Mouse (Mus musculus) CD4-positive, CD25-positive, alpha-beta regulatory T cell, adult 2 months (primary cell): ENCODE measurements around the gene Cntf.

Experiments used
- DNase-seq: peaks from one replicate; pipeline ENCODE4 v3.0.0-alpha.2; 2012; ENCODE audit warnings: low read depth, low spot score

The Cntf gene

DNA sequence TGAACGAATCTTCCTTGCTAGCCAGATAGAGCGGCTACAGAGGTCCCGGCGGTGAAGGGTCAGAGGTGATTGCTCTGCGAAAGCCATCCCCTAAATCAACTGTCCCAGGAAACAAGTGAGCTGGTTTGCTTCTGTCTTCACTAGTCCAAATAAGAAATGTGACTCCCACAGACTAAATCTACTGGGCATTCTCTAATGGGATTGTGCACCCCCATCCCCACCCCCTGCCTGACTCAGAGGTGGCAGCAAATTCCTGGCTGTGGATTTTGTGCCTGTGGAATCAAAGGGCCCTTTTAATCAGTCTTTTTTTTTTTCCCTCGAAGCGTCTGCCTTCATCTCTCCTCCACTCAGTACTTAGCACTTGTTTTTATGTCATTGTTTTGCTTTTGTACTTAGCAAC, at the start of gene Cntf:
Gene Cntf, minus strand, starts transcription at position 325 of the 400 bp plus-strand sequence.
- DNase-seq, result no peak

DNA sequence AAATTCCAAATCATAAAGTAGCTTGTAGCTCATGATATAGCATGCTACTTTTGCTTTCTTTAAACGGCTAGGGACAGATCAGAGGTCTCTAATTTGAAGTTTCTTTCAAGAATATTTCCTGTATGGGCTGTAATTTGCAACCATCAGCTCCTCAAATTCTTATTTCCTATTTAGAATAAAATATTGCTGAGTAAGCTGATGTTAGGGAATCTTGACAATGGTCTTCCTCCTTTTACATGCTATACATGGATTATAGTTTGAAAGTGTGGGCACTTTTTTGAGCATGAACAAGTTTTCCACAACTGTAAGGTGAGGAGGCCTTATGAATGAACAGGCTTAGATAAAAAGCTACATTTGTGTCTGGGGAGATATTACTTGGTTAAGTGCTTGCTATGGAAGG, 48.5 kb upstream of the Cntf start:
- DNase-seq, result no peak

DNA sequence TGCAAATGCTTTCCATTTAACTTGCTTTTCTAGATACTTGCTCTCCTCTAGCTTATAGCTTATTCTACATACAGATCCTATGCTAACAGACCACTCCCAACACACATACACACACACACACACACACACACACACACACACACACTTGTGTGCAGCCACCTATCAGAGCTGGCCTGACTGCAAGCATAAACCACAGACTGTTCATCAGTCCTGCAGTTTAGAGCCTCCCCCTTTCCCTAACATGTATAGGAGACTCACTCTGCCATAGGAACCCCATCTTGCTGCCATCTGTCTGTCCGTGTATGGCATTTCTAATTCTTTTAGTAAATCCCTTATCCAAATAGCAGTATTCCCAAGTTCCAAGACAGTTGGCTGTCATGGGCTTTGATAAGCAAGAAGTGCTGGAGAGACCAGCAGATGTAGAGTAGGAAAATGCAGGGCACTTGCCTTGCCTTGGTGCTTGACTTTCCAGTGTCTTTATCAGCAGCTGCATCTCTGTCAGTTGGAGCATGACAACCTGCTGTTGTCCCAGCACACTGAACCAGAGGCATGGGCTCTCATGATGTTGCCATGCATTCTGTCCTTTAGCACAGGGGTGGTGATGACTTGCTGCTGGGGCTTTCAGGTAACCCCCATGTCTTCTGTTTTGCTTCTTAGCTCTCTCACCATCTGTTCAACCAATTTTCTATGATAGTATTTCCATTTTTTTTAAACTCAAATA, 47.4 kb upstream of the Cntf start:
- DNase-seq, result no peak

DNA sequence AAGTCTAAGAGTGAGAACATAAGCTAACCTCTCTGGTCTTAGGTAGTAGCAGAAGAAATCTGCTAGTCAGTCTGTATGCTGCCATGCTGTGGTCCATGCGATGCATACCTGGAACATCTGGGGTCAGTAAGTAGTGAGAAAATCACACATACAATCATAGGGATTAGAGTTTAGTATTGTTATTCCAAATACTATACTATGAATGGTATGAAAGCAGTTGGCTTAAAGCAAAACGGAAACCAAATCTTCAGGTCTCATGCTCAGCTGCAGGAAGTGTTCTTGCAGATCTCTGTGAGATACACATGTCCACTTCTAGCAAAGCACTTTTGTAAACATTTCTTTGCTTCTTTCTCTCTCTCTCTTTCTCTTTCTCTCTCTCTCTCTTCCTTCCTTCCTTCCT, 40.8 kb upstream of the Cntf start:
- DNase-seq, result peak; percentile 62

DNA sequence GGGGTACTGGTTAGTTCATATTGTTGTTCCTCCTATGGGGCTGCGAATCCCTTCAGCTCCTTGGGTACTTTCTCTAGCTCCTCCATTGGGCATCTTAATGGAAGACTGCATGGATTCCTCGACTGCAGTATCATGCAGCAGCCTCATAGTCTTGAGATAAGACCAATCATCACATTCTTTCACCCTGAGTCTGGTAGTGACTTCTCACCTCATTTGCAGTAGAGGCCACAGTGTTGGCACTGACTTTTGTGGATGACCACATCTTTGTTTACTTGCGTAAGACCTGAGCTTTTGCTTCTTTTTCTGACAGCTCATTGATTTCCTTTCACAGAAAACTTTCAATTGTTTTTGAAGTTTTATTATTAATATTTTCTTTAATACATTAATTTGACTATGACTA, 40.3 kb upstream of the Cntf start:
- peak; percentile 21 for DNase-seq

DNA sequence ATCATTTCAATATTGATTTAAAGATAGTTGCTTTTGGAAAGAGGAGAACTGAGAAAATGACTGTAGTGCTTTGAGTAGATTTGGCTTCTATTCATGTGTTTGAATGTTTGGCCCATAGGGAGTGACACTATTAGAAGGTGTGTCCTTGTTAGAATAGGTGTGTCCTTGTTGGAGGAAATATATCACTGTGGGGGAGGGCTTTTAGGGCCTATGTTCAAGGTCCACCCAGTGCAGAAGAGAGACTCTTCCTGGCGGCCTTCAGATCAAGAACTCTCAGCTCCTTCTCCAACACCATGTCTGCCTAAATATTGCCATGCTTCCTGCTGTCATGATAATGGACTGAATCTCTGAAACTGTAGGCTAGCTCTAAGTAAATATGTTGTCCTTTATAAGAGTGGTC, 38.8 kb upstream of the Cntf start:
- DNase-seq, result no peak

DNA sequence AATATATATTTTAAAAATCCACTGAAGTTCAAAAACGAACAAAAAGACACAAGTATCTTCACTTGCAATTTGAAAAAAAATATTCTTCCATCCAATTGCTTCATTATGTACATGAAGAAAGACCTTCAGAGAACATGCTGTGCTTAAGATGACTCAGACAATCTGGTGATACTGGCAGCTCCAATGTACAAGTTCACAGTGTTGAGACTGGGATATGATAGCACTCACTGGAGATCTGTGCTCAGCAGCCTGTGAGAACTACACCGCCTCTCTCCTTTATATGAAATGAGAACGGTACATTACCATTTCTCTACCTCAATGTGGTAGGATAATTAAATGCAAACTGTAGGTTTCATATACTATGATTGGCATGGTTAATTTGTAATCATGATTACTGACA, 37.4 kb upstream of the Cntf start:
- no peak for DNase-seq

DNA sequence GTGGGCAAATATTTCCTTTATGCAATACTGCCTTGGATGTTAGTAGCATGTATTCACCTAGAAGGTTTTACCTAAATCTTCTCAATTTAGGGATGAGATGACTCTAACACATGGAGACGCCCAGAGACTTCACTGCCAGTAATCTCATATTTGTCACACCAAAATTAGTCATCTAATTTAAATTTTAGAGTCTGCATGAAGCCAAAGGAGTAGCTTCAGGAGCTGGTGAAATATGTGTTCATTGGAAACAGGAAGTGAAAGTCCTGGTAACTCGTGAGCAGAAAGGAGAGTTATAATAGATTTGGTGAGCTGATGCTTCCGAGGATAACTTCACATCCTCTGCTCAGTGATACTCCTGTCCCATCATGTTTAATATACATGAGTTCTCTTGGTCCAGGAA, 35.6 kb upstream of the Cntf start:
- DNase-seq, result peak; percentile 33

DNA sequence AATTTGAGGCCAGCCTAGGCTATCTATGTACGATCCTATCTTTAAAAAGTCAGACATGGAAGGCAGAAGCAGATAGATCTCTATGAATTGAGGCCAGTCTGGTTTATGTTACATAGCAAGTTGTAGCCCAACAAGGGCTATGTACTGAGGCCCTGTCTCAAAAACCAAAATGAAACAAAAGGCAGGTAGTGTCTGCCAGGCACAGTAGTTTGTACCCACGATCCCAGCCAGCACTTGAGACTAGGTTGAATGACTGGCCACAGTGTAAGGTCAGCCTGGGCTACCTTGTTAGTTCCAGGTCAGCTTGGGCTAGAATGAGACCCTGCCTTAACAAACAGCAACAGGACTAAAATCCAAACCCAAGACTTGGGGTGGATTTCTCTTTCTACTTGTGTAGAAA, 35.2 kb upstream of the Cntf start:
- DNase-seq, result peak; percentile 28

DNA sequence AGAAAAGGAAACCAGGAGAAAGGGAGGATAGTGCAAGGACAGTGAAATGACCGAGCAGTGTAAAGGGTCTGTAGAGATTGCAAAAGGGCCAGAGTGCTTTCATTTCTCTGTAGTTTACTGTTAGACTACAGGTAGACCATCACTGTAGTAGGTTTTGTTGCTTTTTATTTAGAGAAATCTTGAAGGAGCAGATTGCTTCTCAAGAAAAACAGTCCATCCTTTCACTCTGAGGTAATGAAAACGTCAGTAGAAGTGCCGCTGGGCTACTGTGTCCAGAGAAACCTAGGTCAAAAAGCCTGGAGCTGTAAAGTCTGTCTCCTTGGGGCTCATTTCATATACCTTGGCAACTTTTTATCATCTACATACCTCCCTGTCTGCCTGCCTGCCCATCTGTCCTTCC, 33.6 kb upstream of the Cntf start:
- DNase-seq, result peak; percentile 7

DNA sequence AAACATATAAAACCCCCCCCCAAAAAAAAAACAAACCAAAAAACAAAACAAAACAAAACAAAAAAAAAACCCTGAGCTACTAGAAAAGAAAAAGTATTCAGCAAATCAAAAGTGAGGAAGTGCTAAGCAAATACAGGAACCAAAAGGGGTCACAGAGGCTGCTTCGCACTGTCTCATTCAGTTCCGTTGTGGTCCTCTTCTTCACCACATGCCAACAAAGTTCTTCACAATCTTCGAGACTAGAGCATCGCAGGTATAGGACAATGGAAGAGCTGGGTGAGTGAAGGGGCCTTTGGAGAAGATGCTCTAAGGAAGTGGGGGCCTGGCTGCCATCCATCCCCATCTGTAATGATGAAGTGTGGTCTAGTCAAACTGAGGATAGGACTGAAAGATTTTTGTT, 33.0 kb upstream of the Cntf start:
- DNase-seq, result peak; percentile 71

DNA sequence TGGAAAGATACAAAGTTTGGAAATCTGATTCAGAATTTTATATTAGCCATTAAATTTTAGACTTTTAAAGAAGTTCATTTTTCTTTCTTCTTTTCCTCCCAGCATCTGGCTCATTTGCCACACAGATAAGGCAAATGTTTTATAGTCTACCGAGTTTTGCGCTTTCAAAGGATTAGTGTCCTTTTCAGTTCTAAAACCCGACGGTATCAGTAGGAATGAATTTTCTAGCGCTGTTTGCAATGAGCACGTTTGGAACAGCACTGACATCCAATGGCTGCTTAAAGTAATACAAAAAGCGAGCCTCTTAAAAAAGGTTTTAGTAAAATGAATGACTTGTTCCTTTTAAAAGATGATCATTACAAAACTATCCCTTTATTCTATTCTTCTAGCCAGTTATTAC, 31.6 kb upstream of the Cntf start:
- DNase-seq, result peak; percentile 63

DNA sequence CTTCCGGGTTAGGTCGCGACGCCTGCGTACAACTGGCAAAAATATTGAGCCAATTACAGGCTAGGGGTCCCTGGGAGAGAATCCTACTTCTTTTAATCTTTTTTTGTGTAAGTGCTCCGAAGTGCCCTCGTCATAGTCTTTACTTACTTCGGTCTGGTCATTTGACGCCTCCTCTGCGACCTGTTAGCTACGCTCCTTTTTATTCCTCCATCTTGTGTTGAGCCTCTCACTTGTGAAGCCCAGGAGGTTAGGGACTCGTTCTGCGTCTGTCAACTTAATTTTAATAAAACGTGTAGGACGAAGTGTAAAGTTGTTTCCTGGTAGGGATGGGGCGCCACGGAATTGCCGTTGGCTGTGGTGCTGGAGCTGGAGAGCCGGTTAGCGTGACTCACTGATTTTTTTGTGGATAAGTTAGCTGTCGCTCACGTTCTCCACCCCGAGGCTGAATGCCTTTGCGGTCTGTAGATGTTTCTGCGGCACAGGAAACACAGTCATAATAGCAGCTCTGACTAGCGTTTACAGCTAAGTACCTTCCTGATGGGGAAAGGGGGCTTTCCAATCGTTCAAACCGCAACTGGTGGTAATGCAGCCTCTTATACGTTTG, 31.0 kb upstream of the Cntf start:
- peak; percentile 94 for DNase-seq

DNA sequence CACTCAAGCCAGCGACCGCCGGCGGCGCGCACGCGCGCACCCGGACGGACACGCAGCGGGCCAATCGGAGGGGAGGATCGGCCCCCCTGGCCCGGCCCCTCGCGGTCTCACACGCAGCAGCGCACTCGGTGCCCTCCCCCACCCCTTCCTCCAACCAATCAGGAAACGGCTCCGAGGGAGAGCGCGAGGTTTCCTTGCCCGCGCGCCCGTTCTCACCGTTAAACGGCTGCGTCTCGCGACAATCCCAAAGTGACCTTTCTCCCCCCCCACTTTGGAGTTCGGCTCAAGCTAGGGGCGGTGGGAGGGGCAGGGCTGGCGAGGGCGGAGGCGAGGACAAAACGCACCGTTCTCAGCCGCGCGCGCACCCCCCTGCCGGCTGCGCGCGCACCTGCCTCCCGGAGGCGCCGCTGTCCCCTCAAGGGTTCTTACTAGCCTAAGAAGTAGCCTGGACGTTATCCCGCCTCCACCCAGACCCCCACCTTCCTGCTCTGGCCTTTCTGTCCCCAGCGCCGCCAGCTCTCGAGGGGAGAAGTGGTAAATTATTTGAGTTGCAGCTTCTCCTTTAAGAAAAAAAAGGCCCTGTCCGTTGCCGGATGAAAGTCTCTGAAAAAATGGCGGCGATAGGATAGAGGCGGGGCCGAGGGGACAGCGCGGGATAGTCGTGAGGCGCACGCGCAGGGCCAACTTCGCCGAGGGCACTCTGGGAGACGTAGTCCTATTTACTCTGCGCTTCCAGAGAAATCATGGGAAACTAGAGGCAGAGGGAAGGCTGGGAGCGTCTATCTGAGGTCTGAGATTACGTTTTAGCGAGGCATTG, 30.3 kb upstream of the Cntf start, which contains the start of the genes Zfp91 and Lpxn:
Gene Zfp91, minus strand, starts transcription at position 616 of the 817 bp plus-strand sequence.
Gene Lpxn, plus strand, starts transcription at position 683 of the 817 bp plus-strand sequence.
- DNase-seq, result peak; percentile 99

DNA sequence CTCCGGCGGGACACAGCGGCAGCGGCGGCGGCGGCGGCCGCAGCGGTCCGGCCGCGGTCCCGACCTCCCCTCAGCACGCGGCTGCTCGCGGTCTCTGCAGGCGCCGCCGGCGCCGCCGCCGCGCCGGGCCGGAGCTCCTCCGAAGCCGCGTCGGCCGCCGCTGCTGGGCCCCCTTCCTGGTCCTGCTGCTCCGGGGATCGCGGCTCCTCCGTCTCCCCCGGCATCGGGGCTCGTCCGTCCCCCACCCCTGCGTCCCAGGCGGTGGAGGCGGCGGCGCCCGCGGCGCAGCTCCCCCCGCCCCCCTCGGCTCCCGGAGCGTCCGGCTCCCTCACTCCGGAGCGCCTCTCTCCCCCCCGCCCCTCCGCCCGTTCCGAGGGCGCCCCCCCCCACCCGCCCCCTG, 29.7 kb upstream of the Cntf start:
- DNase-seq, result no peak

DNA sequence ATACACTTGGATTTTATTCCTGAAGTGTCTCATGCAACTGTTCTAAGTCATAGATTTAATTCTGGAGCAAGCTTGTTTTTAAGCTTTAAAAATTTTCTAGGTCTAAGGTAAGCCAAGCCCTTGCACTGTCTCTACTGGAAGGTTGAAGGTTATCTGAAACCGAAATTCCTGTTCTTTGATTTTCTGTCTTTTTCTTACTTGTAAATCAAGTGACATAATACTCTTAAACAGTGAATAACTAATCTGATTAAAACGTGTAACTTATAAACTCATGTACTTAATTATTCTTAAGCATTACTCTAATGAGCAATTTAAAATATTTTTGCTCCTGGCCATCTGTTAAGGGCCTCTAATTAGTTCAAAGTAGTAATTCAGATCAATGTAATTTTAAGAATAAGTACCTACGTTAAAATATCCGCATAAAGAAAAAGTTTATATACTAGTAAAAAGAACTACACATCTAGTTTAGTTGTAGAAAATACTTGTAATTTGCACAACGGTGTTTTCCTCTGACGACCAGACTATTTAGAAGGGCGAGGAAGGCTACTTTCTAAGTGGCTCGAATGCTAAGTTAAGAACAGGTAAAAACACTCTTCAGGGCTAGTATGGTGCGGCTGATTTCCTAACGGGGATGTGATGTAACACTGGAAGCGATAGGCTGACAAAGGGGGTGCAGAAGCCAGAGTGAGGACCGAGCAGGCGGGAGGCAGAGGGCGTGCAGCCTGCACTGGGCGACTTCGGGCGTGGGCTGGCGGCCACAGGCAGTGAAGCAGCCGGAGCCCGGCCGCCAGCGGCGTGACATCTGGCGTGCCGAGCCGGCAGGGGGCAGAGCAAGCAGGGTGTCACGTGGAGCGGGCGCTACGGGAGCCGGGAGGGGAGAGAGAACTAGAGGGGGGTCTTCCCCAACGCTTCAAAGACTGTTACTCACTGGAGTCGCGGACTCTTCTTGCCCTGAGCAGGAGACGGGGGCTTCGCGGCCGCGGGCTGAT, 28.9 kb upstream of the Cntf start:
- peak; percentile 93 for DNase-seq

DNA sequence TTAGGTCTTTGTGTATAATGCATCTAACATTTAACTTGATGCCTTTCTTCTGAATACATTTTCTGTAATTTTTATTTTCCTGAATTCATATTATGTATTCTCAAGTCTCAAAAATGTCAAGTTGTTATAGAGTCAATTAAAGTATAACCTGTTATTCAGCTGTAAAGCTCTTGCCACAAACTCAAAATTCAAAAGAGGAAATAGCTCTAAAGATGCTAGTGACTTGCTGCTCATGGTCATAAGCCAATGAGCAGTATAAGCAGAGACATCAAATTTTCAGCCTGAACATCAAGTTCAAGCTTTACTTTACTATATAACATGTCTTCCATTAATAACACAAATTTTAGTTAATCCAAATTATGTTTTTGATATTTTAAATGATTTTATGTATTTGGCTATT, 26.9 kb upstream of the Cntf start:
- DNase-seq, result no peak

DNA sequence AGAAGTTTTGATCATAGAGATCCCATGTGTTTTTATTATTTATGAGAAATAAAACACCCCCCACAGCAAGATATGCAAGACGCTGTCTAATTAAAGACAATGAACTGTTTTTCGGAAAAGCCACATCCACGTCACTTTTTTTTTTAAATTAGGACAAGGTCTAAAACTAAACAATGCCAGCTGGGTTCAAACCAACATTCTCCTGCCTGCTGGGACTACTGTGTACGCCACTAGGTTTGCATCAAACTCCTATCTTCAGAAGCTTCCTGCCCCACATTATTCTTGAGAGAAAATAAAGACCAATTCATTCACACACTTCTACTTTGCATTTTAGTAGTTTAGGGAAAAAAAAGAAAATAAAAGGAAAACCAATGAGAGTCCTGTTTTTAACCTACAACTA, 22.3 kb upstream of the Cntf start:
- no peak for DNase-seq

DNA sequence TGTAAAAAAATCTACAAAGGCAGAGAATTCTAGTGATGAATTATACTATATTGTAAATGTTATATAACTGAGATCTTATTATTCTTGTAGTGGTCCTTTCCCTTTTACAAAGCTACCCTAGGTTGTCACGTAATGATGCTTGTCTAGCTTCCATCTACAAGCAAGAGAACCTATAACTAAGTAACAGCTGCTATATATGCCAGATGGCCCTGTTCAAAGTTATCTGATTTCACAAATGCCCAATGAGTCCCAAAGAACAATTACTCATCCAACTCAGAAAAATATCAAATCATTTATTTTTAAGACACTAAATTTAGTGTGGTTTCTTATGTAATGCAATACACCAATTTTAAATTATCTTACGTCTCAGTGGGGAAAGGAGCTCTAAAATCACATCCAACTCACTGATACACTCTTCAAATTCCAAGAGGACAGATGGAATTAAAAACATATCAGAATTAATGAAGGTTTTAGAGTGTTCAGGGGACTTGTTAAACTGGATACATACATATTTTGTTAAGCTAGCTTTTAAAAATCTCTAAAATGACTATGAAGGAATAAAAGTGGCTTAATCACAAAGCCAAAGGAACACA, 21.5 kb upstream of the Cntf start:
- DNase-seq, result no peak

DNA sequence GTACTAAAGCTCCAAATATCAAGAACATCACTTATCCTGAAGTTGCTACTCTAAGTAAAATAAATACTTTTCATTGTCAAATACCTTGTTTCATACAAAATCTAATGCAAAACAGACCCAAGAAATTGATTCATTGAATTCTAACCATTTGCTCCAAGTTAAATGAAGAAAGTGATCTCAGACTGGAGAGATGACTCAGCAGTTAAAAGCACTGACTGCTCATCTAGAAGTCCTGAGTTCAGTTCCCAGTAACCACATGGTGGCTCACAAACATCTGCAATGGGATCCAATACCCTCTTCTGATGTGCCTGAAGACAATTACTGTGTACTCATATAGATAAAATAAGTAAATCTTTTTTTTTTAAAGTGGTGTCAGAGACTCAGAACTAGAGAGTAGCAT, 15.0 kb upstream of the Cntf start:
- DNase-seq, result no peak

DNA sequence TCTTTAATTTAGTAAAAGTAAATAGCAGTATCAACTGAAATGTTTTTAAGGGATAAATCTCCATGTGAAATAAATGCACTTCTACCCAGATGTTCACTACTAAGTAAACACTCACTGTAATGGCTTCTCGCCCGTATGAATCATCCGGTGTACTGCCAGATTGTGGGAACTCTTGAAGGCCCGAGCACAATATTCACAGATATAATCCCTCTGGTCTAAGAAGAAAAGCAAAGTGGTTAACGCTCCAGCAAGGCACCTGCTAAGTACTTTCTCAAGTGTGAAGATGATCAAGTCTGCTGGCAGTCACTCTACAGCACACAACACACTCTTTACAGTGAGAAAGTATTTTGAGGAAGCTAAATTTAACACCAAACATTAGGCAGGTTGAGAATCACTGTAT, 5.5 kb upstream of the Cntf start:
- no peak for DNase-seq
